Mouse (Mus musculus): ENCODE results near the gene Rrp15. TPM values are rescaled to one million over a fixed set of nuclear protein-coding genes. Genes with fewer than 3 reads are reported as not detected.

Gene Rrp15
- total and polyA plus RNA-seq, 3 experiments, result 130 to 142 TPM; not detected in 1

GRCm38 (mm10) chr1:186682606-186683005, 66.6 kb downstream of the Rrp15 start:
- DNase-seq (ENCODE audit: low read depth, low spot score), result no peak
- H3K79me2 ChIP-seq (ENCODE audit: control insufficient read depth, insufficient read depth, low read length, poor library complexity), result no peaks in the 10 kb centered on the region
- H3K9me3 ChIP-seq (replicated peaks; ENCODE audit: insufficient read depth, low read length), result no peaks in the 10 kb centered on the region
- H3K4me1 ChIP-seq (ENCODE audit: control insufficient read depth in 1 of 2, insufficient read depth in 2 of 2, low read length in 2 of 2), result no peaks in the 10 kb centered on the region
- no peak overlapping the region for H3K9ac ChIP-seq (ENCODE audit: control insufficient read depth, low read depth, low read length, poor library complexity, severe bottlenecking)
- no peak overlapping the region for H3K4me3 ChIP-seq (ENCODE audit: control insufficient read depth in 1 of 2, insufficient read depth in 1 of 2, low read depth in 2 of 2, low read length in 2 of 2)
- no peak overlapping the region for H3K27ac ChIP-seq (ENCODE audit: control insufficient read depth, low read depth, low read length)
- H3K27me3 ChIP-seq (ENCODE audit: control insufficient read depth in 1 of 2, insufficient read depth in 2 of 2, low read length in 2 of 2), result no peaks in the 10 kb centered on the region
- no peak for TF ChIP-seq JUND (IDR thresholded peaks at IDR 0.05; ENCODE audit: low read depth, low read length)
- no peak for TF ChIP-seq KAT2A (conservative IDR thresholded peaks at IDR 0.05; ENCODE audit: low read depth, low read length)
- TF ChIP-seq POLR2AphosphoS2 (IDR thresholded peaks at IDR 0.05; ENCODE audit: low read length), result no peak
- TF ChIP-seq CHD1 (IDR thresholded peaks at IDR 0.05; ENCODE audit: low read depth, low read length), result no peak
- no peak for TF ChIP-seq POLR2A (IDR thresholded peaks at IDR 0.05; ENCODE audit: control insufficient read depth in 1 of 2, insufficient read depth in 1 of 2, low read depth in 1 of 2, low read length in 2 of 2, poor library complexity in 1 of 2)
- no peak for TF ChIP-seq UBTF (IDR thresholded peaks at IDR 0.05; ENCODE audit: borderline replicate concordance, insufficient read depth, low read depth, low read length)
- no peak for TF ChIP-seq ZNF384 (IDR thresholded peaks at IDR 0.05; ENCODE audit: low read depth, low read length)
- TF ChIP-seq GABPA (IDR thresholded peaks at IDR 0.05; ENCODE audit: low read depth, low read length), result no peak
- no peak for TF ChIP-seq NRF1 (IDR thresholded peaks at IDR 0.05; ENCODE audit: insufficient read depth, low read depth, low read length, poor library complexity, severe bottlenecking)
- H3K36me3 ChIP-seq (ENCODE audit: control insufficient read depth in 1 of 2, insufficient read depth in 2 of 2, low read length in 2 of 2), result no peaks in the 10 kb centered on the region

GRCm38 (mm10) chr1:186677614-186678013, 71.5 kb downstream of the Rrp15 start:
- peak; percentile 26 for DNase-seq (ENCODE audit: low read depth, low spot score)
- Histone ChIP-seq H3K27ac (ENCODE audit: control insufficient read depth, low read depth, low read length) (no peak overlapping the region), H3K9me3 (replicated peaks; ENCODE audit: insufficient read depth, low read length) (no peaks in the 10 kb centered on the region), H3K4me3 (ENCODE audit: control insufficient read depth in 1 of 2, insufficient read depth in 1 of 2, low read depth in 2 of 2, low read length in 2 of 2) (no peak overlapping the region), H3K4me1 (ENCODE audit: control insufficient read depth in 1 of 2, insufficient read depth in 2 of 2, low read length in 2 of 2) (no peaks in the 10 kb centered on the region), H3K79me2 (ENCODE audit: control insufficient read depth, insufficient read depth, low read length, poor library complexity) (no peaks in the 10 kb centered on the region), H3K27me3 (ENCODE audit: control insufficient read depth in 1 of 2, insufficient read depth in 2 of 2, low read length in 2 of 2) (no peaks in the 10 kb centered on the region), H3K36me3 (ENCODE audit: control insufficient read depth in 1 of 2, insufficient read depth in 2 of 2, low read length in 2 of 2) (no peaks in the 10 kb centered on the region), H3K9ac (ENCODE audit: control insufficient read depth, low read depth, low read length, poor library complexity, severe bottlenecking) (no peak overlapping the region)
- no peak for TF ChIP-seq CHD2 (IDR thresholded peaks at IDR 0.05; ENCODE audit: low read length)
- TF ChIP-seq EP300 (IDR thresholded peaks at IDR 0.05; ENCODE audit: low read depth in 1 of 2, low read length in 2 of 2), result no peak
- 0 out of 2 replicates have a peak, but pooled peaks have one; percentile 13 for TF ChIP-seq GATA1 (IDR thresholded peaks at IDR 0.05; ENCODE audit: low read depth, low read length)
- TF ChIP-seq HCFC1 (IDR thresholded peaks at IDR 0.05; ENCODE audit: low read depth, low read length), result no peak
- no peak for TF ChIP-seq TAL1 (IDR thresholded peaks at IDR 0.05; ENCODE audit: low read length)

GRCm38 (mm10) chr1:186676199-186676598, 73.0 kb downstream of the Rrp15 start:
- no peaks in the 10 kb centered on the region for H3K36me3 ChIP-seq (ENCODE audit: control insufficient read depth in 1 of 2, insufficient read depth in 2 of 2, low read length in 2 of 2)
- H3K9ac ChIP-seq (ENCODE audit: control insufficient read depth, low read depth, low read length, poor library complexity, severe bottlenecking), result no peak overlapping the region
- no peak for TF ChIP-seq ZC3H11A (IDR thresholded peaks at IDR 0.05; ENCODE audit: low read depth, low read length)
- no peak for TF ChIP-seq NRF1 (IDR thresholded peaks at IDR 0.05; ENCODE audit: insufficient read depth, low read depth, low read length, poor library complexity, severe bottlenecking)
- no peak for TF ChIP-seq NELFE (IDR thresholded peaks at IDR 0.05; ENCODE audit: low read depth, low read length)
- TF ChIP-seq MAFK (IDR thresholded peaks at IDR 0.05; ENCODE audit: borderline replicate concordance, low read depth, low read length), result no peak
- no peak for TF ChIP-seq RAD21 (IDR thresholded peaks at IDR 0.05; ENCODE audit: low read depth, low read length)
- TF ChIP-seq SMC3 (IDR thresholded peaks at IDR 0.05; ENCODE audit: low read depth, low read length), result no peak
- TF ChIP-seq CHD1 (IDR thresholded peaks at IDR 0.05; ENCODE audit: low read depth, low read length), result no peak
- TF ChIP-seq TAL1 (IDR thresholded peaks at IDR 0.05; ENCODE audit: low read length), result no peak
- no peak for TF ChIP-seq MYC (IDR thresholded peaks at IDR 0.05; ENCODE audit: low read depth, low read length)
- no peak for TF ChIP-seq CHD2 (IDR thresholded peaks at IDR 0.05; ENCODE audit: low read length)
- TF ChIP-seq MXI1 (IDR thresholded peaks at IDR 0.05; ENCODE audit: low read depth, low read length), result no peak
- TF ChIP-seq POLR2A (IDR thresholded peaks at IDR 0.05; ENCODE audit: control insufficient read depth in 1 of 2, insufficient read depth in 1 of 2, low read depth in 1 of 2, low read length in 2 of 2, poor library complexity in 1 of 2), result no peak
- no peak for TF ChIP-seq CTCF (IDR thresholded peaks at IDR 0.05 in 2 of 3, conservative IDR thresholded peaks at IDR 0.05 in 1 of 3; ENCODE audit: control insufficient read depth in 1 of 3, insufficient read depth in 1 of 3, low read depth in 2 of 3, low read length in 3 of 3, poor library complexity in 1 of 3, severe bottlenecking in 1 of 3)
- TF ChIP-seq TCF12 (IDR thresholded peaks at IDR 0.05; ENCODE audit: low read depth, low read length), result no peak
- no peaks in the 10 kb centered on the region for H3K79me2 ChIP-seq (ENCODE audit: control insufficient read depth, insufficient read depth, low read length, poor library complexity)
- no peak overlapping the region for H3K4me3 ChIP-seq (ENCODE audit: control insufficient read depth in 1 of 2, insufficient read depth in 1 of 2, low read depth in 2 of 2, low read length in 2 of 2)
- no peaks in the 10 kb centered on the region for H3K9me3 ChIP-seq (replicated peaks; ENCODE audit: insufficient read depth, low read length)
- H3K27ac ChIP-seq (ENCODE audit: control insufficient read depth, low read depth, low read length), result no peak overlapping the region
- no peaks in the 10 kb centered on the region for H3K27me3 ChIP-seq (ENCODE audit: control insufficient read depth in 1 of 2, insufficient read depth in 2 of 2, low read length in 2 of 2)
- H3K4me1 ChIP-seq (ENCODE audit: control insufficient read depth in 1 of 2, insufficient read depth in 2 of 2, low read length in 2 of 2), result no peaks in the 10 kb centered on the region
- DNase-seq (ENCODE audit: low read depth, low spot score), result no peak
